Mouse (Mus musculus): ENCODE measurements at regions not wholly inside any gene's neighbourhood (a gene's known extent, or its start where the extent isn't known, plus 50 kb on each side); places are given as distances from the start of the nearest gene placed in this dataset.

- DNase-seq (ENCODE audit: extremely low spot score in 1 of 2, low spot score in 1 of 2): peak in 1 of 2 experiments; percentile 9
Measured at GRCm38 (mm10) chr3:128471111-128471510, 575.0 kb upstream of the Fam241a start.

GRCm38 (mm10) chr3:128429706-128430105, 533.6 kb upstream of the Fam241a start:
- DNase-seq (ENCODE audit: extremely low spot score in 1 of 2, low spot score in 1 of 2): no peak

DNA sequence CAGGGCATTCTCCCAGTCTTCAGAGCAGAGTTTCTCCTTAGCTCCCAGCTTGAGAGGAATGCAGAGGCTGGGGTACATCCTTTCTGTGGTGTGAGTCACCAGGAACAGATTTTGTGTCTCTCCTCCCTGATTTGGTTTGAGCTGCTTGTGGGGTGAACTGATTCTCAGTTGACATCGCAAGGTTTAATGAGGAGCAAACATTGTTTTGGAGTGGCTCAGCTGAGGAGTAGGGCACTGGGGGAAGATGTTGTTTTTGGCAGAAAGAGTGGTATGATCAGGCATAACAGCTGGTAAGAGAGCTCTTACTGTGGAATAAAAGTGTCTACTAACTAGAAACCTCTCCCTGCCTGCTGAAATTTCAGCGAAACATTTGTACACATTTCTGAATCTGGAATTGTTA, 519.4 kb upstream of the Fam241a start:
- no peak for DNase-seq (ENCODE audit: extremely low spot score in 1 of 2, low spot score in 1 of 2)

DNA sequence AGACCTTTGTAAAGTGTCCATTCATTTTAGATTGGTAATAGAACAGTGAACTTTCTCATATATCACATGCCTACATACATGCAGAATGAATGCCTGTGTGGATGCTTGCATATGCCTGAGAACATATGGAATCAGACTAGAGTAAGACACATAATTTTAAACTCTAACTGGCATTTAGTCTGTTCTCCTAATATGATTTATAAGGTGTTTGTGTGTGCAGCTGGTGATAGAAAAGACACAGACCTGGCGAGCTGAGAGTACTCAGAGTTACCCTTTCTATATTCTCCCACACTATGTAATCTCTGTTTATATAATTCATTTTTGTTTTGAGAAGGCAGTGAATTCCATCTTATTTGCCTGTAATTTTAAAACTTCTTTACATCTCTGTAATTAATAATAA, 517.4 kb upstream of the Fam241a start:
- DNase-seq (ENCODE audit: extremely low spot score in 1 of 2, low spot score in 1 of 2): no peak

- DNase-seq (ENCODE audit: extremely low spot score in 1 of 2, low spot score in 1 of 2): no peak
Measured at GRCm38 (mm10) chr3:128412157-128412556, 516.0 kb upstream of the Fam241a start.

- DNase-seq (ENCODE audit: extremely low spot score in 1 of 2, low spot score in 1 of 2): no peak
Measured at GRCm38 (mm10) chr3:128394805-128395204, 498.7 kb upstream of the Fam241a start.

DNA sequence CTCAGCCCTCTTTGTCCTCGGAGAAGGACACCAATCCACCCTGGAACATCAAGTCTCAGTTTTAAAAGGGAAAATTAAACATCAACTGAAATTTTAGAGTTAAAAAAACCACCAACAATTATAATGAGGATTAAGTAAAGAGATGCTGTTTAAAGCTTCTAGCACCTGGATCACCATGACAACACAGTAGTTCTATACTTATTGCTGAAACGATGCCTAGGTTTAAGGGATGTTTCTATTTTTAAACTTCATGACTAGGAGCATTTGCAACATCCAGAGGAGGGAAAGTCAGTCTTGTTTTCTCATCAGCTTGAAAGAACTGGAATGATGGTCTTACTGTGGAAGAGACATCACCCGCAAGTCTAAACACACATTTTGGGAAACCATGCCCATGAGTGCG, 484.5 kb upstream of the Fam241a start:
- DNase-seq (ENCODE audit: extremely low spot score in 1 of 2, low spot score in 1 of 2): peak in 1 of 2 experiments; percentile 1

- DNase-seq (ENCODE audit: extremely low spot score in 1 of 2, low spot score in 1 of 2): no peak
Measured at GRCm38 (mm10) chr3:128369521-128370127, 473.5 kb upstream of the Fam241a start.

- DNase-seq (ENCODE audit: extremely low spot score in 1 of 2, low spot score in 1 of 2): no peak
Measured at GRCm38 (mm10) chr3:128362310-128362709, 466.2 kb upstream of the Fam241a start.

GRCm38 (mm10) chr3:128349123-128349522, 453.0 kb upstream of the Fam241a start:
- DNase-seq (ENCODE audit: extremely low spot score in 1 of 2, low spot score in 1 of 2): peak; percentile 26 to 79

DNA sequence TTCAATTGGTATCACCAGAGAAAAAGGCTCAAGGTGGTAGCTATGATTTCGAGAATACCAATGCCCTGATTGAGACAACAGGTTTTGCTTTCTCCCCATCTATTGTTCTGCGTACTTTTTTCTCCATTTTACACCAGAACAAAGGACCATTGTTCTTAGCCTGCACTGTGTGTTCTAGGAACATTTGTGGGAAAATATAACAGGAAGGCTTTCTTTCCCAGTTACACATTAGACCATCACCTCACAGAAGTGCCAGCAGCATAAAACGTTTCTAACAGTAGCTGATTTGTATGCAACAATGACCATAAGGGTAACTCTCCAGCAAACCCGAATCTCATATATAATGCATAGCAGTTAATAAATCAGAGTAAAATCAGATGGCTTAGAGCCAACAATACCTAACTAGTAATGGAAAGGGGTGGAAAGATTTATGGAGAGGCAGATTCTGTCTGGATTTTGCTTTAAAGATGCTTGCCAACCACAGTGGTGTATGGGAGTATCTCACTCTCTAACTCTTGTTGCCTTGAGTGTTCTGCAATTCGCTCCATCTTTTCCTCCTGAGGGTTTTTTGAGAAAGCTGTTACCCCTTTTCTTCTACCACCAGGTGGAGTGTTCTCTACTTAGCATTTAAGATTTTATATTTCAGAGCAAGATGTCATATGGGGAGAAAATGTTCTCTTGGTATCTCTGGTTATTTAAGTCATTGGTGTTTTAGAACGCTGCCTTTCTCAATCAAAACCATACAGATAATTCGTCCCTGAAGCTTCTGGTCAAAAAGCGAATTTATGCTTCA, 451.9 kb upstream of the Fam241a start:
- DNase-seq (ENCODE audit: extremely low spot score in 1 of 2, low spot score in 1 of 2): peak in 1 of 2 experiments; percentile 13

DNA sequence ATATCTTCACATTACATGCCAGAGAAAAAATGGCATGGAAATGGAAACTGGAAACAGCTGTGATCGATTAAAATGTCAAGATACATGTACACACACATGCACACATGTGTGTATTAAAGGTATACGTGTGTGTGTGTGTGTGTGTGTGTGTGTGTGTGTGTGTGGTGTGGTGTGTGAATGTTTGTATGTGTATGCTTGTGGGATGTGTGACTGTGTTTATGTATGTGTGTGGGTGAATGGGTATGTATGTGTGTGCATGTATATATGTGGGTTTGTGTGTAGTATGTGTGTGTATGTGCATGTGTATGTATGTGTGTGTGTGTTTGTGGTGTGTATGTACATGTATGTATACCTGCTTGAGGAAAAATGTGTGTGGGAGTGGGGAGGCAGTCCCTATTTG, 441.4 kb upstream of the Fam241a start:
- DNase-seq (ENCODE audit: extremely low spot score in 1 of 2, low spot score in 1 of 2): no peak

- peak; percentile 78 to 90 for DNase-seq (ENCODE audit: extremely low spot score in 1 of 2, low spot score in 1 of 2)
Measured at GRCm38 (mm10) chr3:128337031-128337430, 440.9 kb upstream of the Fam241a start.

DNA sequence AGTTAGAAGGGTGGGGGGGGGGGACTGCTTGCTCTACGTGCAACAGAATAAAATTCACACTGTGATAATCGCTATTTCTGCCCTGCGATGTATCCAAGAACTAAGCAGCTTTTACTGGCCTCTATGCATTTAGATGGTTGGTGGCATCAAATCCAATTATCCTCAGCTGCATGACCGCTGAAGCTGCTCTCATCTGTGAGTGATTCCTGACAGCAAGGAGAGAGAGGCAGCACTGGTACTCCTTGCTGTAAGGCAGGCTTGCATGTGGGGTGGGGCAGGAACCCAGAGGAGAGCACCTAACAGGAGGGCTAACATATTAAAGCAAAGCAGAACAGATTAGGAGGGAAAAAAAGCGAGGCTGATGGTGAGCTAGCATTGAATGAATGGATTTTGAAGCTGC, 431.6 kb upstream of the Fam241a start:
- DNase-seq (ENCODE audit: extremely low spot score in 1 of 2, low spot score in 1 of 2): no peak

GRCm38 (mm10) chr3:128301312-128301711, 405.2 kb upstream of the Fam241a start:
- no peak for DNase-seq (ENCODE audit: extremely low spot score in 1 of 2, low spot score in 1 of 2)

- DNase-seq (ENCODE audit: extremely low spot score in 1 of 2, low spot score in 1 of 2): no peak
Measured at GRCm38 (mm10) chr3:128298110-128298509, 402.0 kb upstream of the Fam241a start.

GRCm38 (mm10) chr3:128287846-128288245, 391.7 kb upstream of the Fam241a start:
- DNase-seq (ENCODE audit: extremely low spot score in 1 of 2, low spot score in 1 of 2): no peak

DNA sequence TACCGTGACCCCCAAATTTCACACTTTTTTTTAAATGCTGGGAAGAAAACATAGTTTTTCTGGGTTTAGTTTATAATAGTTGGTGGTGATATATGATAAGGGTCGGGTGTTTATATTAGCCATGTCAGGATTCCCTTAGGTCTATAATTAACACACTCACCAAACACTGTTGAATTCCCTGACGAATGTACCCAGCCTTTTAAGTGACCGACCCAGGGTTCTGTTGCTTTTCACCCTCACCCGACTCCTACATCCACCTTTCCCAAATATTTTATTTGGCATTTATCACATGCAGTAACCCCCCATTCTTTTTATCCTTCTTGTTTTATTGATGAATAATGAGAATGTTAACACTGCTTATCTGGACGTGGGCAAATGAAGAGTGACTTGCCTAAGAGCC, 389.1 kb upstream of the Fam241a start:
- DNase-seq (ENCODE audit: extremely low spot score in 1 of 2, low spot score in 1 of 2): no peak

GRCm38 (mm10) chr3:128280626-128281025, 384.5 kb upstream of the Fam241a start:
- DNase-seq (ENCODE audit: extremely low spot score in 1 of 2, low spot score in 1 of 2): no peak

DNA sequence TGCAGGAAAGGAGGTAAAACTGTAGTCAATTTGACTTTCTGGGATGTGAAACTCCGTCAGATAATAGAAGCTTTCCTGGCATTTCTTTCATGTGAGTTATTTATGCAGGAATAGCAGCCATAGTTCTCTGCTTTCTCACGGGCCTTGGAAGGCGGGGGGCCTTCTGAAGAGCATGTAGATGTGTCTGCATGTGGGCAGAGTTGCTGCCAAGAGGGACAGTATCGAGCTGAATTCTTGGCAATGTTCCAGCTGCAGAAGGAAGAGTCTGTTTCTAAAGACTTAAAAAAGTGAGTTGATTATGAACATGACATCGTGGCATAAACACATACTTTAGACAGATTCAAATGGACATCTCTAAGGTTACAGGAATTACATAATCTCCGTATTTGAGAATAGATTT, 374.5 kb upstream of the Fam241a start:
- peak; percentile 7 to 31 for DNase-seq (ENCODE audit: extremely low spot score in 1 of 2, low spot score in 1 of 2)

GRCm38 (mm10) chr3:128261208-128261607, 365.1 kb upstream of the Fam241a start:
- no peak for DNase-seq (ENCODE audit: extremely low spot score in 1 of 2, low spot score in 1 of 2)

GRCm38 (mm10) chr3:128247816-128248215, 351.7 kb upstream of the Fam241a start:
- no peak for DNase-seq (ENCODE audit: extremely low spot score in 1 of 2, low spot score in 1 of 2)

Data from frontal cortex, adult 2 months (tissue).